Mouse (Mus musculus) cerebellum, postnatal 36 days (tissue): Measurements from ENCODE around the gene Nhs.

Source experiments
- DNase-seq, 2 experiments: peaks; one replicate each; pipeline ENCODE4 v3.0.0; 2021 to 2022; ENCODE audit warnings: mixed read lengths in 2 of 2

Nhs gene

GRCm38 (mm10) chrX:161926683-161927053, 232.9 kb downstream of the Nhs start:
- no peak for DNase-seq

- DNase-seq, result no peak
Measured at GRCm38 (mm10) chrX:161925973-161926682, 233.4 kb downstream of the Nhs start.

GRCm38 (mm10) chrX:161922655-161923054, 236.9 kb downstream of the Nhs start:
- peak in 1 of 2 experiments; percentile 43 for DNase-seq

- DNase-seq, result no peak
Measured at GRCm38 (mm10) chrX:161921581-161921980, 237.9 kb downstream of the Nhs start.

- no peak for DNase-seq
Measured at GRCm38 (mm10) chrX:161909963-161910362, 249.6 kb downstream of the Nhs start.

- no peak for DNase-seq
Measured at GRCm38 (mm10) chrX:161908652-161909403, 250.7 kb downstream of the Nhs start.

GRCm38 (mm10) chrX:161907595-161908592, 251.6 kb downstream of the Nhs start:
- DNase-seq, result no peak

GRCm38 (mm10) chrX:161894442-161894841, 265.1 kb downstream of the Nhs start:
- DNase-seq, result no peak

GRCm38 (mm10) chrX:161883661-161884060, 275.9 kb downstream of the Nhs start:
- no peak for DNase-seq

GRCm38 (mm10) chrX:161877123-161877522, 282.4 kb downstream of the Nhs start:
- DNase-seq, result no peak

- DNase-seq, result peak; percentile 5 to 17
Measured at GRCm38 (mm10) chrX:161873511-161873910, 286.0 kb downstream of the Nhs start.

GRCm38 (mm10) chrX:161871306-161871705, 288.2 kb downstream of the Nhs start:
- no peak for DNase-seq

- no peak for DNase-seq
Measured at GRCm38 (mm10) chrX:161855630-161856029, 303.9 kb downstream of the Nhs start.

- DNase-seq, result no peak
Measured at GRCm38 (mm10) chrX:161853626-161854312, 305.8 kb downstream of the Nhs start.

- DNase-seq, result peak in 1 of 2 experiments; percentile 23
Measured at GRCm38 (mm10) chrX:161826186-161826585, 333.3 kb downstream of the Nhs start.

- peak; percentile 7 to 23 for DNase-seq
Measured at GRCm38 (mm10) chrX:161790182-161790581, 369.3 kb downstream of the Nhs start.
